Mouse (Mus musculus): ENCODE data around the gene Hmga1. TPM values are rescaled to one million over a fixed set of nuclear protein-coding genes. Genes with fewer than 3 reads are reported as not detected.

Gene Hmga1
- polyA plus RNA-seq, 1 experiment from 2014 or later, result 213 TPM

- no peak for ATAC-seq (ENCODE audit: low FRiP score, low read depth)
- no peaks in the 10 kb centered on the region for H3K36me3 ChIP-seq
- no peak overlapping the region for H3K4me2 ChIP-seq (replicated peaks)
- H3K4me3 ChIP-seq, result no peak overlapping the region
- H3K27ac ChIP-seq (replicated peaks), result no peak overlapping the region
- H3K9me3 ChIP-seq, result no peaks in the 10 kb centered on the region
- no peaks in the 10 kb centered on the region for H3K27me3 ChIP-seq
- 82% methylated on average over 3 of the region's 3 CpGs for WGBS
- no peaks in the 10 kb centered on the region for H3K4me1 ChIP-seq
- no peak overlapping the region for H3K9ac ChIP-seq (replicated peaks)
Observed at GRCm38 (mm10) chr17:27533354-27533753, 22.9 kb upstream of the Hmga1 start.

GRCm38 (mm10) chr17:27534718-27535117 lies 21.6 kb upstream of the Hmga1 start:
- Histone ChIP-seq H3K9ac (replicated peaks) (no peak overlapping the region), H3K36me3 (no peaks in the 10 kb centered on the region), H3K27me3 (no peaks in the 10 kb centered on the region), H3K4me2 (replicated peaks) (no peak overlapping the region; the same call in 1 of the 2 replicates), H3K4me3 (no peak overlapping the region), H3K9me3 (no peaks in the 10 kb centered on the region), H3K27ac (replicated peaks) (no peak overlapping the region), H3K4me1 (no peaks in the 10 kb centered on the region)
- ATAC-seq (ENCODE audit: low FRiP score, low read depth), result peak; percentile 69; the same call in 1 of the 2 replicates
- 3% methylated on average over 10 of the region's 10 CpGs for WGBS

GRCm38 (mm10) chr17:27541261-27541660 lies 15.0 kb upstream of the Hmga1 start:
- 79% methylated on average over 2 of the region's 2 CpGs for WGBS
- no peak overlapping the region for H3K4me3 ChIP-seq
- H3K4me1 ChIP-seq, result no peaks in the 10 kb centered on the region
- H3K4me2 ChIP-seq (replicated peaks), result no peak overlapping the region
- no peak for ATAC-seq (ENCODE audit: low FRiP score, low read depth)
- H3K27ac ChIP-seq (replicated peaks), result no peak overlapping the region
- no peaks in the 10 kb centered on the region for H3K36me3 ChIP-seq
- H3K9me3 ChIP-seq, result no peaks in the 10 kb centered on the region
- H3K9ac ChIP-seq (replicated peaks), result no peak overlapping the region
- H3K27me3 ChIP-seq, result 0 out of 2 replicates have a peak, but pooled peaks cover 5% of the 10 kb centered on the region

- peaks cover 11% of the 10 kb centered on the region; the same call in 1 of the 2 replicates for H3K27me3 ChIP-seq
- no peak overlapping the region for H3K27ac ChIP-seq (replicated peaks)
- no peaks in the 10 kb centered on the region for H3K36me3 ChIP-seq
- H3K9me3 ChIP-seq, result no peaks in the 10 kb centered on the region
- no peaks in the 10 kb centered on the region for H3K4me1 ChIP-seq
- ATAC-seq (ENCODE audit: low FRiP score, low read depth), result no peak
- H3K4me2 ChIP-seq (replicated peaks), result no peak overlapping the region
- 84% methylated on average over 3 of the region's 3 CpGs for WGBS
- H3K4me3 ChIP-seq, result no peak overlapping the region
- no peak overlapping the region for H3K9ac ChIP-seq (replicated peaks)
Observed at GRCm38 (mm10) chr17:27541984-27542383, 14.3 kb upstream of the Hmga1 start.

GRCm38 (mm10) chr17:27544551-27544950 lies 11.7 kb upstream of the Hmga1 start:
- Histone ChIP-seq H3K9ac (replicated peaks) (no peak overlapping the region), H3K9me3 (no peaks in the 10 kb centered on the region), H3K27ac (replicated peaks) (no peak overlapping the region), H3K4me3 (no peak overlapping the region), H3K4me2 (replicated peaks) (no peak overlapping the region), H3K27me3 (peaks cover 11% of the 10 kb centered on the region; the same call in 1 of the 2 replicates), H3K36me3 (no peaks in the 10 kb centered on the region), H3K4me1 (peaks cover 12% of the 10 kb centered on the region)
- no peak for ATAC-seq (ENCODE audit: low FRiP score, low read depth)
- 87% methylated on average over 11 of the region's 11 CpGs for WGBS

GRCm38 (mm10) chr17:27545991-27546390 lies 10.3 kb upstream of the Hmga1 start:
- Histone ChIP-seq H3K36me3 (no peaks in the 10 kb centered on the region), H3K4me1 (peaks cover 13% of the 10 kb centered on the region), H3K9ac (replicated peaks) (no peak overlapping the region), H3K27me3 (peaks cover 11% of the 10 kb centered on the region; the same call in 1 of the 2 replicates), H3K4me2 (replicated peaks) (no peak overlapping the region), H3K4me3 (no peak overlapping the region), H3K27ac (replicated peaks) (no peak overlapping the region), H3K9me3 (no peaks in the 10 kb centered on the region)
- 48% methylated on average over 12 of the region's 12 CpGs for WGBS
- ATAC-seq (ENCODE audit: low FRiP score, low read depth), result no peak

GRCm38 (mm10) chr17:27546574-27547085 lies 9.7 kb upstream of the Hmga1 start:
- Histone ChIP-seq H3K9ac (replicated peaks) (no peak overlapping the region), H3K4me2 (replicated peaks) (no peak overlapping the region), H3K9me3 (no peaks in the 10 kb centered on the region), H3K4me3 (no peak overlapping the region), H3K4me1 (peaks cover 13% of the 10 kb centered on the region), H3K27me3 (peaks cover 11% of the 10 kb centered on the region; the same call in 1 of the 2 replicates), H3K27ac (replicated peaks) (no peak overlapping the region), H3K36me3 (no peaks in the 10 kb centered on the region)
- no peak for ATAC-seq (ENCODE audit: low FRiP score, low read depth)
- 65% methylated on average over 7 of the region's 7 CpGs for WGBS

GRCm38 (mm10) chr17:27547253-27547868 lies 8.9 kb upstream of the Hmga1 start:
- H3K4me1 ChIP-seq, result peaks cover 13% of the 10 kb centered on the region
- no peaks in the 10 kb centered on the region for H3K36me3 ChIP-seq
- peaks cover 11% of the 10 kb centered on the region; the same call in 1 of the 2 replicates for H3K27me3 ChIP-seq
- ATAC-seq (ENCODE audit: low FRiP score, low read depth), result no peak
- no peak overlapping the region for H3K4me2 ChIP-seq (replicated peaks)
- H3K9ac ChIP-seq (replicated peaks), result no peak overlapping the region
- H3K9me3 ChIP-seq, result no peaks in the 10 kb centered on the region
- H3K27ac ChIP-seq (replicated peaks), result no peak overlapping the region
- WGBS, result 76% methylated on average over 9 of the region's 9 CpGs
- no peak overlapping the region for H3K4me3 ChIP-seq

- Histone ChIP-seq H3K27ac (replicated peaks) (no peak overlapping the region), H3K9ac (replicated peaks) (no peak overlapping the region), H3K4me3 (no peak overlapping the region), H3K9me3 (no peaks in the 10 kb centered on the region), H3K4me2 (replicated peaks) (no peak overlapping the region), H3K36me3 (no peaks in the 10 kb centered on the region), H3K4me1 (peaks cover 13% of the 10 kb centered on the region), H3K27me3 (peaks cover 17% of the 10 kb centered on the region; the same call in 1 of the 2 replicates)
- 44% methylated on average over 8 of the region's 8 CpGs for WGBS
- no peak for ATAC-seq (ENCODE audit: low FRiP score, low read depth)
Observed at GRCm38 (mm10) chr17:27549234-27549633, 7.1 kb upstream of the Hmga1 start.

GRCm38 (mm10) chr17:27551393-27551940 lies 4.8 kb upstream of the Hmga1 start:
- no peak overlapping the region for H3K4me2 ChIP-seq (replicated peaks)
- peaks cover 20% of the 10 kb centered on the region for H3K27me3 ChIP-seq
- WGBS, result 62% methylated on average over 10 of the region's 10 CpGs
- no peaks in the 10 kb centered on the region for H3K9me3 ChIP-seq
- no peak overlapping the region for H3K9ac ChIP-seq (replicated peaks)
- H3K4me3 ChIP-seq, result no peak overlapping the region
- no peaks in the 10 kb centered on the region for H3K36me3 ChIP-seq
- H3K27ac ChIP-seq (replicated peaks), result no peak overlapping the region
- peaks cover 29% of the 10 kb centered on the region for H3K4me1 ChIP-seq
- ATAC-seq (ENCODE audit: low FRiP score, low read depth), result no peak

GRCm38 (mm10) chr17:27552215-27553201 lies 3.8 kb upstream of the Hmga1 start:
- Histone ChIP-seq H3K4me2 (replicated peaks) (no peak overlapping the region), H3K9ac (replicated peaks) (no peak overlapping the region), H3K36me3 (no peaks in the 10 kb centered on the region), H3K4me3 (no peak overlapping the region), H3K27me3 (peaks cover 17% of the 10 kb centered on the region; the same call in 1 of the 2 replicates), H3K27ac (replicated peaks) (no peak overlapping the region), H3K4me1 (peaks cover 32% of the 10 kb centered on the region), H3K9me3 (no peaks in the 10 kb centered on the region)
- WGBS, result 80% methylated on average over 22 of the region's 23 CpGs
- ATAC-seq (ENCODE audit: low FRiP score, low read depth), result no peak

Data from midbrain, embryonic 12.5 days (tissue).